Mouse (Mus musculus) liver, adult 2 months (tissue): ENCODE results near the gene Mgea5.

Experiments
- CTCF ChIP-seq: fragments of 200-500 bp; IDR thresholded peaks from 2 replicates; pipeline ENCODE4 v1.5.1; 2011; ENCODE audit warnings: low read depth, low read length, control low read depth
- POLR2A ChIP-seq: fragments of 200-500 bp; IDR thresholded peaks from 2 replicates; pipeline ENCODE4 v1.6.1; 2011; ENCODE audit warnings: low read length, control low read depth; ENCODE audit not compliant: insufficient read depth; ENCODE audit errors: extremely low read depth

GRCm38 (mm10) chr19:45753551-45753950 is 30.1 kb downstream of the Mgea5 start:
- no peak for TF ChIP-seq POLR2A
- TF ChIP-seq CTCF: no peak
